Mouse (Mus musculus): ENCODE data around the gene Irf4.

Gene Irf4

DNA sequence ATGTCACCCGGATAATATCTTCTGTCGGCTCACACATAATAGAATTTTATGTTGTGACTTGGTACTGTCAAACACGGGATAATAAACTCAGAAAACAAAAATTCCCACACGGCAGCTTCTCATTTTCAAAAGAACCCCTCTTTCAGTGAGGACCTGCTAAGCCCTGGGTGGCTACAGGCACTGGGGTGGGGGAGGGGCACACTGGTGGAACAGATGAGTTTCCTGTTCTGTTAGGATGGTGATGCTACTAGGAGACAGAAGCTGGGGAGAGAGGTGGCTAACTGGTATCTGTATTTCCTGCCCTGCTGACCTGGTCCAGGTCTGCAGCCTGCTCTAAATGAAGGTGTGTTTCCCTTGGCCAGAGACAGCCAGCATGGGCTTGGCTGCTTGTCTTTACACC lies 52.9 kb downstream of the Irf4 start:
- DNase-seq (ENCODE audit: low read depth, low spot score), result no peak

DNA sequence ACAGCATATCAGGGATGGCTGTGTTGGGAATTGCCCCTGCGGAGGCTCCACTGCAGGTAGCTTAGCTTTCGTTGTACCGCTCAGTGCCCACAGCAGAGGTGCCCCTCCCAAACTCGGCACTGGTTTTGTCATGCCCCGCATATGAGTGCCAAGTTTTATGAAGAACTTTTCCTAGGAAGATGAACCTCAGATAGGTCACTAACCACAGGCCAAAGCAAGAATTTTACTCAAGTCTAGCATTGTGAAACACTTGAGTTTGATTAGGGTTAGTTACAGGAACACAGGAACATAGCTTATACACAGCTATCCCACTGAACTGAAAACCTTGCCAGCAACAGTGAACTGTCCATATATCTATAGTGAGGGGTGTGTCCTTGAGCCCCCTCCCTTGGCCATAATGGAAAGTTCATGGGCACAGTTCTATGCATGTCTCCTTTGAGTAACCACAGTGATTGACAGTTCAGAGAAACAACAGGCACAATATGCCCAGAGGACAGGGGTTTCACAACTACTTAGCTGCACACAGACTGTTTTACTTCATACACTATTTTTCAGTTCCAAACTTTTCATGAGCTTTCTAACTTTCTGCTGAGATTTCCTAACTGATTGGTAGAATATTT lies 53.4 kb downstream of the Irf4 start:
- no peak for DNase-seq (ENCODE audit: low read depth, low spot score)

DNA sequence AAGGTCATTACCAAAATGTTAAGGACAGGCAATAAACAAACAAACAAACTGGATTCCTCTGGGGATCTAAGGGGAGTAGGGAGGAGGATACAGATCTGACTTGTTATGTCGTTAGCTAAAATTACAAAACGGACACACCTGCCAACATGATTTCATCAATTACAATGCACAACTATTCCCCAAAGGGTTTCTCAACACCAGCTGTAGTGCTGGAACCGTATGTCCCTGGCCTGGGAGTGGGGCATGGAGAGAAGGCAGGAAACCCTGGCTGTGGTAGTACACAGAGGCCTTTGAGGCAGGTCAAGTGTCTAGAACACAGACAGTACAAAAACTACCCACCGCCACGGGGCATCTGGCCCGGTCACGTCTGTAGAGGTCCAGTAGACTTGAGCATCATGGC lies 60.2 kb downstream of the Irf4 start:
- no peak for DNase-seq (ENCODE audit: low read depth, low spot score)

DNA sequence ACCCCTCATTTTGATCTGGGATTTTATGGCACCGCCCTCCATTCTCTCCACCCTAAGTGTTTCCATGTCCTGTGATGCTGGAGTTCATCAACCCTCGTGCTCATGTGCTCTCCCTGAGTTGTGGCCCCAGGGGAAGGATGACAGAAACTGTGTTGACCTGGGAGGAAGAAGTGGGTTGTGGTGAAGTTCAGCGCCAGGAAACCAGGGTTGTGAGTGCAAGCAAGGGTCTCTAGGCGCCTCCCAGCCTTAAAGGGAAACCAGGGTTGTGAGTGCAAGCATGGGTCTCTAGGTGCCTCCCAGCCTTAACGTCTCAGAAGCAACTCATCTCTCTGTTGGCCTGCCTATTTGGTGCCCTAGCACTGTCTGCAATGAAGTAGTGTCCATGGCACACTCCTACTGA lies 64.4 kb downstream of the Irf4 start:
- peak; percentile 46 for DNase-seq (ENCODE audit: low read depth, low spot score)

DNA sequence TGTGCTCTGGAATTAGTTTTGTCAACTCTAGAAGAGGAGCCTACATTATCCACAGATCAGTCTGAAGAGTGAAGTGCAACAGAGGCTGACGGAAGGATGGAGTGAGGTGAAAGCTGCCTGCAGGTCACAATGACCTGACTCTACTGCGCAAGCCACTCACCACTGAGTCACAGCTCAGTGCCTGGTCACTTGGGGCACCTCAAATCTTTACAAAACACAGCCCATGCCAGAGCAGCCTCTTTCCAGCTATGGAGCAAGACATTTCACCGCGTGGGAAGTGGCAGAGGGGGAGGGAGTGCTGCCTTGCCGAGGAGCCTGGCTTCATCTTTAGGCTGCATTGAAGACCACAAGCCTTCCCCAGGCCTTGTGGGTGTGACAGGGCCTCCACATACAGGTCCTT lies 65.2 kb downstream of the Irf4 start:
- DNase-seq (ENCODE audit: low read depth, low spot score), result no peak

Data from CD4-positive helper T cell, adult 2 months (primary cell).